Mouse (Mus musculus): ENCODE data around the gene Lad1.

GRCm38 (mm10) chr1:135814531-135814930 is 3.9 kb upstream of the Lad1 start:
- TF ChIP-seq POLR2A (IDR thresholded peaks at IDR 0.05; ENCODE audit: insufficient read depth, low read depth, low read length) (no peak), CTCF (IDR thresholded peaks at IDR 0.05; ENCODE audit: insufficient read depth, low read depth, low read length) (no peak)

All from olfactory bulb, adult 2 months (tissue).